Mouse (Mus musculus): ENCODE measurements around the gene Slc28a1. TPM values are rescaled to one million over a fixed set of nuclear protein-coding genes. Genes with fewer than 3 reads are reported as not detected.

Slc28a1 gene
- polyA plus RNA-seq, 1 experiment from 2014 or later, result not detected

- H3K36me3 ChIP-seq (ENCODE audit: control insufficient read depth, insufficient read depth, low read length), result no peaks in the 10 kb centered on the region
- no peaks in the 10 kb centered on the region for H3K27me3 ChIP-seq (ENCODE audit: control insufficient read depth, insufficient read depth, low read length)
- H3K9ac ChIP-seq (ENCODE audit: low read length), result no peak overlapping the region
- DNase-seq (ENCODE audit: low spot score) (no peak), ATAC-seq (ENCODE audit: low FRiP score, low TSS enrichment) (no peak)
- no peak overlapping the region for H3K27ac ChIP-seq (replicated peaks)
- no peaks in the 10 kb centered on the region for H3K4me1 ChIP-seq (replicated peaks; ENCODE audit: control insufficient read depth, insufficient read depth)
- H3K4me3 ChIP-seq (ENCODE audit: low read depth, low read length), result no peak overlapping the region
- 47% methylated on average over 7 of the region's 7 CpGs for WGBS
- H3K4me2 ChIP-seq (replicated peaks; ENCODE audit: low read depth), result no peak overlapping the region
- no peaks in the 10 kb centered on the region for H3K9me3 ChIP-seq (ENCODE audit: control insufficient read depth, low read length)
- TF ChIP-seq EP300 (optimal IDR thresholded peaks at IDR 0.05) (no peak), CTCF (IDR thresholded peaks at IDR 0.05; ENCODE audit: low read depth) (no peak)
Measured at GRCm38 (mm10) chr7:81158933-81159332, 44.3 kb downstream of the Slc28a1 start.

GRCm38 (mm10) chr7:81161666-81162065, 47.1 kb downstream of the Slc28a1 start:
- Histone ChIP-seq H3K27me3 (ENCODE audit: control insufficient read depth, insufficient read depth, low read length) (no peaks in the 10 kb centered on the region), H3K4me1 (replicated peaks; ENCODE audit: control insufficient read depth, insufficient read depth) (no peaks in the 10 kb centered on the region), H3K9ac (ENCODE audit: low read length) (no peak overlapping the region), H3K36me3 (ENCODE audit: control insufficient read depth, insufficient read depth, low read length) (no peaks in the 10 kb centered on the region), H3K4me3 (ENCODE audit: low read depth, low read length) (no peak overlapping the region), H3K4me2 (replicated peaks; ENCODE audit: low read depth) (no peak overlapping the region), H3K9me3 (ENCODE audit: control insufficient read depth, low read length) (no peaks in the 10 kb centered on the region), H3K27ac (replicated peaks) (no peak overlapping the region)
- ATAC-seq (ENCODE audit: low FRiP score, low TSS enrichment), result no peak
- 65% methylated on average over 9 of the region's 9 CpGs for WGBS
- TF ChIP-seq EP300 (optimal IDR thresholded peaks at IDR 0.05), result no peak
- TF ChIP-seq CTCF (IDR thresholded peaks at IDR 0.05; ENCODE audit: low read depth), result peak; percentile 71
- DNase-seq (ENCODE audit: low spot score), result peak; percentile 54

- Histone ChIP-seq H3K27me3 (ENCODE audit: control insufficient read depth, insufficient read depth, low read length) (no peaks in the 10 kb centered on the region), H3K9me3 (ENCODE audit: control insufficient read depth, low read length) (no peaks in the 10 kb centered on the region), H3K36me3 (ENCODE audit: control insufficient read depth, insufficient read depth, low read length) (no peaks in the 10 kb centered on the region), H3K9ac (ENCODE audit: low read length) (no peak overlapping the region), H3K4me3 (ENCODE audit: low read depth, low read length) (no peak overlapping the region), H3K4me2 (replicated peaks; ENCODE audit: low read depth) (no peak overlapping the region), H3K4me1 (replicated peaks; ENCODE audit: control insufficient read depth, insufficient read depth) (no peaks in the 10 kb centered on the region), H3K27ac (replicated peaks) (no peak overlapping the region)
- 25% methylated on average over 4 of the region's 4 CpGs for WGBS
- peak; percentile 76 for DNase-seq (ENCODE audit: low spot score)
- TF ChIP-seq EP300 (optimal IDR thresholded peaks at IDR 0.05) (no peak), CTCF (IDR thresholded peaks at IDR 0.05; ENCODE audit: low read depth) (peak; percentile 87)
- peak; percentile 51 for ATAC-seq (ENCODE audit: low FRiP score, low TSS enrichment)
Measured at GRCm38 (mm10) chr7:81162345-81162744, 47.7 kb downstream of the Slc28a1 start.

- no peaks in the 10 kb centered on the region for H3K36me3 ChIP-seq (ENCODE audit: control insufficient read depth, insufficient read depth, low read length)
- no peak for ATAC-seq (ENCODE audit: low FRiP score, low TSS enrichment)
- H3K4me1 ChIP-seq (replicated peaks; ENCODE audit: control insufficient read depth, insufficient read depth), result no peaks in the 10 kb centered on the region
- no peaks in the 10 kb centered on the region for H3K9me3 ChIP-seq (ENCODE audit: control insufficient read depth, low read length)
- H3K4me3 ChIP-seq (ENCODE audit: low read depth, low read length), result no peak overlapping the region
- H3K4me2 ChIP-seq (replicated peaks; ENCODE audit: low read depth), result no peak overlapping the region
- no peak overlapping the region for H3K27ac ChIP-seq (replicated peaks)
- no peak for DNase-seq (ENCODE audit: low spot score)
- WGBS, result 70% methylated on average over 7 of the region's 7 CpGs
- H3K9ac ChIP-seq (ENCODE audit: low read length), result no peak overlapping the region
- no peaks in the 10 kb centered on the region for H3K27me3 ChIP-seq (ENCODE audit: control insufficient read depth, insufficient read depth, low read length)
- no peak for TF ChIP-seq EP300 (optimal IDR thresholded peaks at IDR 0.05)
- no peak for TF ChIP-seq CTCF (IDR thresholded peaks at IDR 0.05; ENCODE audit: low read depth)
Measured at GRCm38 (mm10) chr7:81164411-81164810, 49.8 kb downstream of the Slc28a1 start.

GRCm38 (mm10) chr7:81167124-81167523, 52.5 kb downstream of the Slc28a1 start:
- Histone ChIP-seq H3K27ac (replicated peaks) (no peak overlapping the region), H3K27me3 (ENCODE audit: control insufficient read depth, insufficient read depth, low read length) (no peaks in the 10 kb centered on the region), H3K4me2 (replicated peaks; ENCODE audit: low read depth) (no peak overlapping the region), H3K9me3 (ENCODE audit: control insufficient read depth, low read length) (no peaks in the 10 kb centered on the region), H3K4me1 (replicated peaks; ENCODE audit: control insufficient read depth, insufficient read depth) (no peaks in the 10 kb centered on the region), H3K4me3 (ENCODE audit: low read depth, low read length) (no peak overlapping the region), H3K36me3 (ENCODE audit: control insufficient read depth, insufficient read depth, low read length) (no peaks in the 10 kb centered on the region), H3K9ac (ENCODE audit: low read length) (no peak overlapping the region)
- peak; percentile 50; the same call in 1 of the 2 replicates for ATAC-seq (ENCODE audit: low FRiP score, low TSS enrichment)
- peak; percentile 41 for DNase-seq (ENCODE audit: low spot score)
- peak; percentile 90 for TF ChIP-seq CTCF (IDR thresholded peaks at IDR 0.05; ENCODE audit: low read depth)
- no peak for TF ChIP-seq EP300 (optimal IDR thresholded peaks at IDR 0.05)
- 27% methylated on average over 3 of the region's 3 CpGs for WGBS

GRCm38 (mm10) chr7:81169351-81169750, 54.8 kb downstream of the Slc28a1 start:
- 68% methylated on average over 7 of the region's 7 CpGs for WGBS
- no peaks in the 10 kb centered on the region for H3K4me1 ChIP-seq (replicated peaks; ENCODE audit: control insufficient read depth, insufficient read depth)
- ATAC-seq (ENCODE audit: low FRiP score, low TSS enrichment), result no peak
- no peaks in the 10 kb centered on the region for H3K36me3 ChIP-seq (ENCODE audit: control insufficient read depth, insufficient read depth, low read length)
- no peak for TF ChIP-seq EP300 (optimal IDR thresholded peaks at IDR 0.05)
- TF ChIP-seq CTCF (IDR thresholded peaks at IDR 0.05; ENCODE audit: low read depth), result no peak
- H3K9me3 ChIP-seq (ENCODE audit: control insufficient read depth, low read length), result no peaks in the 10 kb centered on the region
- no peak overlapping the region for H3K4me3 ChIP-seq (ENCODE audit: low read depth, low read length)
- no peak overlapping the region for H3K4me2 ChIP-seq (replicated peaks; ENCODE audit: low read depth)
- H3K27ac ChIP-seq (replicated peaks), result no peak overlapping the region
- no peak overlapping the region for H3K9ac ChIP-seq (ENCODE audit: low read length)
- DNase-seq (ENCODE audit: low spot score), result no peak
- no peaks in the 10 kb centered on the region for H3K27me3 ChIP-seq (ENCODE audit: control insufficient read depth, insufficient read depth, low read length)

All from stomach, postnatal 0 days (tissue).